Mouse (Mus musculus) brain, embryonic 14.5 days (tissue): ENCODE results near the gene Birc6.

Experiments used
- CTCF ChIP-seq: fragments of 200-500 bp; IDR thresholded peaks from 2 replicates; pipeline ENCODE4 v1.5.1; 2012; ENCODE audit warnings: inconsistent platforms, mild to moderate bottlenecking, moderate library complexity, borderline replicate concordance; ENCODE audit not compliant: insufficient read depth, insufficient read length; ENCODE audit errors: extremely low read depth
- POLR2A ChIP-seq: fragments of 200-500 bp; IDR thresholded peaks from 2 replicates; pipeline ENCODE4 v1.6.1; 2012; ENCODE audit warnings: mild to moderate bottlenecking, inconsistent platforms, borderline replicate concordance; ENCODE audit not compliant: poor library complexity, insufficient read depth, insufficient read length, severe bottlenecking; ENCODE audit errors: extremely low read depth

GRCm38 (mm10) chr17:74522797-74523723 is 5.0 kb upstream of the Birc6 start:
- TF ChIP-seq POLR2A (no peak), CTCF (no peak)
